Mouse (Mus musculus) limb, embryonic 11.5 days (tissue): ENCODE results near the gene Dzip1. TPM values are rescaled to one million over a fixed set of nuclear protein-coding genes. Genes with fewer than 3 reads are reported as not detected.

Source experiments
- ATAC-seq: fragments of 200-750 bp; cut with Nextera tagmentation; 2 replicates; pipeline ENCODE4 v1.8.0; 2017; ENCODE audit warnings: low read depth; ENCODE audit not compliant: insufficient number of reproducible peaks, low FRiP score, low TSS enrichment
- DNase-seq: peaks from one replicate; pipeline ENCODE4 v3.0.0-alpha.2; 2015; ENCODE audit warnings: low spot score
- H3K27ac ChIP-seq: fragments of 300-500 bp; sonication (generic); replicated peaks from 2 replicates; pipeline ENCODE4 v1.5.1; 2014; ENCODE audit warnings: low read depth, mild to moderate bottlenecking, low read length
- H3K27me3 ChIP-seq: fragments of 300-500 bp; sonication (generic); 2 replicates; pipeline ENCODE4 v1.6.1; 2014; ENCODE audit warnings: mild to moderate bottlenecking, low read length, mixed read lengths; ENCODE audit not compliant: control insufficient read depth, insufficient read depth
- H3K36me3 ChIP-seq: fragments of 300-500 bp; sonication (generic); 2 replicates; pipeline ENCODE4 v1.6.1; 2014; ENCODE audit warnings: mild to moderate bottlenecking, low read length, moderate library complexity, mixed read lengths; ENCODE audit not compliant: control insufficient read depth, insufficient read depth
- H3K4me1 ChIP-seq: fragments of 300-500 bp; sonication (generic); 2 replicates; pipeline ENCODE4 v1.6.1; 2014; ENCODE audit warnings: low read length, mixed read lengths; ENCODE audit not compliant: control insufficient read depth, insufficient read depth
- H3K4me2 ChIP-seq: fragments of 300-500 bp; sonication (generic); 2 replicates; pipeline ENCODE4 v1.6.1; 2014; ENCODE audit warnings: low read depth, mild to moderate bottlenecking, moderate library complexity; ENCODE audit not compliant: severe bottlenecking
- H3K4me3 ChIP-seq: fragments of 300-500 bp; sonication (generic); 2 replicates; pipeline ENCODE4 v1.5.1; 2014; ENCODE audit warnings: low read depth, low read length
- H3K9ac ChIP-seq: fragments of 300-500 bp; sonication (generic); 2 replicates; pipeline ENCODE4 v1.6.1; 2014; ENCODE audit warnings: mild to moderate bottlenecking, low read length
- H3K9me3 ChIP-seq: fragments of 300-500 bp; sonication (generic); 2 replicates; pipeline ENCODE4 v1.6.1; 2016; ENCODE audit warnings: low read length; ENCODE audit not compliant: control insufficient read depth
- WGBS: fragments of 180-500 bp; shearing (Covaris S2); extraction: QIAGEN DNeasy Blood & Tissue Kit; methylation state at CpG from one replicate; pipeline ENCODE4 v1.1.7; 2014; 5-methylcytosine and 5-hydroxymethylcytosine counted together
- polyA plus RNA-seq: library from polyadenylated mRNA; unstranded; fragments of >200 nt; fragmentation: Nextera tagmentation; extraction: Ambion mirVana; gene quantifications from 2 replicates; pipeline ENCODE4 v1.2.1, GENCODE M21; 2014

The Dzip1 gene
- polyA plus RNA-seq, 1 experiment from 2014 or later = 33.2 TPM

DNA sequence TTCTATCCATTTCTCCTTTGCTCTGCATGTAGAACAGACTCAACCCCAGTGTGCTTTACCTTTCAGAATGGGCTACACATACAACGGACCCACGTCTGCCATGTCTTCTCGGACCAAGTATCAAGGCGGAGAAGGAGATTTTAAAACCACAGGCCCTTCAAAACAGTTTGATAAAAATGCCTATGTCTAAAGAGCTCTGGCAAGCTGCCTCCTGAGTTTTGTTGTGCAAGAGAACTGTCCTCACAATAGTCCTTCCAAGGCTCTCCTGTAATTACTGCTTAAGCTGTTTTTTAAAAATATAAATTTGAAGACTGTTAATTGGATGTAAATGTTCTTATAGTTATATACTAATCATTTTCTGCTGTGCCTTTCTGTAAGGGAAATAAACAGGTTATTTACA is 51.1 kb downstream of the Dzip1 start:
- Histone ChIP-seq H3K9me3 (no peaks in the 10 kb centered on the region), H3K9ac (no peak overlapping the region), H3K27ac (no peak overlapping the region), H3K4me2 (no peak overlapping the region), H3K36me3 (0 out of 2 replicates have a peak, but pooled peaks cover 2% of the 10 kb centered on the region), H3K4me1 (peaks cover 13% of the 10 kb centered on the region), H3K4me3 (no peak overlapping the region), H3K27me3 (no peaks in the 10 kb centered on the region)
- DNase-seq = no peak
- WGBS = 93% methylated on average over 4 of the region's 4 CpGs
- no peak for ATAC-seq

GRCm38 (mm10) chr14:118869712-118870111 is 55.5 kb downstream of the Dzip1 start:
- H3K4me3 ChIP-seq = no peak overlapping the region
- H3K4me1 ChIP-seq = no peaks in the 10 kb centered on the region
- no peak overlapping the region for H3K27ac ChIP-seq
- ATAC-seq (no peak), DNase-seq (no peak)
- 92% methylated on average over 6 of the region's 6 CpGs for WGBS
- no peaks in the 10 kb centered on the region for H3K27me3 ChIP-seq
- no peaks in the 10 kb centered on the region for H3K36me3 ChIP-seq
- H3K4me2 ChIP-seq = no peak overlapping the region
- no peak overlapping the region for H3K9ac ChIP-seq
- H3K9me3 ChIP-seq = no peaks in the 10 kb centered on the region

DNA sequence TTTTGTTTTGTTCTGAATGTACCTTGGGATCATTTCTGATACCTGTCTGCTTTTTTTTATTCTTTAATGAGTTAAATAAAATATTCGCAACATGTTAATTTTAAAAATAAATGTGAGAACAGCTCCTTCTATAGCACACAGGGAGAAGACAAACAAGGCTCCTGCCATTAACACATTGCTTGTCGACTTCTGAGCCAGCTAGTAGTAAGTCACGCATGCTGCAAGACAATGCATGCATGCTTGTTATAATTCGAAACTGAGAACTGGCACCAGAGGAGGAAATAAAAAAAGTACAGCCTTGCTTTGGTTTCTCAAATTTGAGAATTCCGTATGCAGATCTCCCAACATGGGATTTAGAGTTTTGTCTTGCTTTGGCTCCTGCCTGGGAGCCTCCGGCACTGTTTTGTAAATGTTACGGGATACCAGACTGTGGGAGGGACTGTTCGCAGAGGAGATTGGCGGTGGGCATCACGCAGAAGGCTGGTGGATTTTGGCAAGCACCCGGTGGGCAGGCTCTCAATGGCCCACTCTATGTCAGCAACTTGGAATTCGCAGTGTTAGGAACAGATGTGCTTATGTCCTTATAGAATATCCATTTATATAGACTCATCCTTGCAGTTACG is 57.0 kb downstream of the Dzip1 start:
- no peaks in the 10 kb centered on the region for H3K27me3 ChIP-seq
- H3K36me3 ChIP-seq = no peaks in the 10 kb centered on the region
- H3K9ac ChIP-seq = no peak overlapping the region
- H3K27ac ChIP-seq = no peak overlapping the region
- H3K9me3 ChIP-seq = no peaks in the 10 kb centered on the region
- no peaks in the 10 kb centered on the region for H3K4me1 ChIP-seq
- 87% methylated on average over 13 of the region's 13 CpGs for WGBS
- DNase-seq (no peak), ATAC-seq (no peak)
- no peak overlapping the region for H3K4me3 ChIP-seq
- no peak overlapping the region for H3K4me2 ChIP-seq

- H3K4me2 ChIP-seq = no peak overlapping the region
- H3K9me3 ChIP-seq = no peaks in the 10 kb centered on the region
- H3K9ac ChIP-seq = no peak overlapping the region
- H3K27me3 ChIP-seq = no peaks in the 10 kb centered on the region
- no peak overlapping the region for H3K27ac ChIP-seq
- no peaks in the 10 kb centered on the region for H3K4me1 ChIP-seq
- 58% methylated on average over 6 of the region's 6 CpGs for WGBS
- DNase-seq (no peak), ATAC-seq (no peak)
- H3K4me3 ChIP-seq = no peak overlapping the region
- H3K36me3 ChIP-seq = no peaks in the 10 kb centered on the region
Measured at GRCm38 (mm10) chr14:118867366-118867765, 57.9 kb downstream of the Dzip1 start.

- Histone ChIP-seq H3K36me3 (no peaks in the 10 kb centered on the region), H3K9me3 (no peaks in the 10 kb centered on the region), H3K4me3 (no peak overlapping the region), H3K27ac (no peak overlapping the region), H3K4me2 (no peak overlapping the region), H3K9ac (no peak overlapping the region), H3K27me3 (no peaks in the 10 kb centered on the region), H3K4me1 (no peaks in the 10 kb centered on the region)
- DNase-seq = no peak
- 71% methylated on average over 10 of the region's 10 CpGs for WGBS
- no peak for ATAC-seq
Measured at GRCm38 (mm10) chr14:118866014-118866811, 59.0 kb downstream of the Dzip1 start.

- H3K4me2 ChIP-seq = no peak overlapping the region
- H3K9me3 ChIP-seq = no peaks in the 10 kb centered on the region
- no peaks in the 10 kb centered on the region for H3K27me3 ChIP-seq
- ATAC-seq = no peak
- no peaks in the 10 kb centered on the region for H3K4me1 ChIP-seq
- H3K27ac ChIP-seq = no peak overlapping the region
- 74% methylated on average over 4 of the region's 4 CpGs for WGBS
- H3K4me3 ChIP-seq = no peak overlapping the region
- no peak for DNase-seq
- no peaks in the 10 kb centered on the region for H3K36me3 ChIP-seq
- no peak overlapping the region for H3K9ac ChIP-seq
Measured at GRCm38 (mm10) chr14:118864905-118865304, 60.4 kb downstream of the Dzip1 start.

GRCm38 (mm10) chr14:118862253-118862652 is 63.0 kb downstream of the Dzip1 start:
- Histone ChIP-seq H3K4me3 (no peak overlapping the region), H3K4me2 (no peak overlapping the region), H3K9me3 (no peaks in the 10 kb centered on the region), H3K27ac (no peak overlapping the region), H3K4me1 (peaks cover 5% of the 10 kb centered on the region; the same call in 1 of the 2 replicates), H3K9ac (no peak overlapping the region), H3K27me3 (no peaks in the 10 kb centered on the region), H3K36me3 (no peaks in the 10 kb centered on the region)
- ATAC-seq = no peak
- WGBS = 55% methylated on average over 7 of the region's 7 CpGs
- no peak for DNase-seq

DNA sequence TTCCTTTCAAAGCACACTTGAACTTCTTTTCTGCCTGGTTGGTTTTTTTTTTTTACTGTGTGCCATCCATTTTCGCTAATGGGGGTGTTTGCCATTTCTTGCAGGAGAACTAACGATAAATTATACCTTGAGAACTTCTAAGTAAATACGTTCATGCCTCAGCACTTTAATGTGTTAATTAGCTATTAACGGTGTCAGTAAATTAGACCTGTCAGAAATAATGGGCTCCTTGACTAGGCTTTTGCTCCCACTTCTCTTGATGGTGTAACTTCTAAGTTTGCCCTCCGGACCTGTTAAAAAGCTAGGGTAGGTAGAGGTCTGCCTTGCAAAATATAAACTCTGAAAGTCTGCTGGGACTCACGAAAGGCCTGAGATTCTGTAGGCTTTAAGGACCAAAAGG is 66.9 kb downstream of the Dzip1 start:
- H3K36me3 ChIP-seq = no peaks in the 10 kb centered on the region
- no peak overlapping the region for H3K4me2 ChIP-seq
- H3K27me3 ChIP-seq = peaks cover 4% of the 10 kb centered on the region; the same call in 1 of the 2 replicates
- DNase-seq (no peak), ATAC-seq (no peak)
- no peaks in the 10 kb centered on the region for H3K9me3 ChIP-seq
- WGBS = 9% methylated on average over 6 of the region's 6 CpGs
- peaks cover 15% of the 10 kb centered on the region; the same call in 1 of the 2 replicates for H3K4me1 ChIP-seq
- no peak overlapping the region for H3K27ac ChIP-seq
- no peak overlapping the region for H3K9ac ChIP-seq
- H3K4me3 ChIP-seq = no peak overlapping the region
